Mouse (Mus musculus) forebrain, embryonic 16.5 days (tissue): ENCODE measurements around the gene Cfap20. TPM values are rescaled to one million over a fixed set of nuclear protein-coding genes. Genes with fewer than 3 reads are reported as not detected.

Source experiments
- ATAC-seq: fragments of 200-750 bp; cut with Nextera tagmentation; 2 replicates; pipeline ENCODE4 v1.8.0; 2017; ENCODE audit warnings: mild to moderate bottlenecking, moderate library complexity
- H3K27ac ChIP-seq: fragments of 300-500 bp; sonication (generic); 2 replicates; pipeline ENCODE4 v1.5.1; 2014; ENCODE audit warnings: low read length, control low read depth
- H3K27me3 ChIP-seq: fragments of 300-500 bp; sonication (generic); replicated peaks from 2 replicates; pipeline ENCODE4 v1.6.1; 2014; ENCODE audit warnings: low read length; ENCODE audit not compliant: control insufficient read depth, insufficient read depth
- H3K36me3 ChIP-seq: fragments of 300-500 bp; sonication (generic); 2 replicates; pipeline ENCODE4 v1.6.1; 2014; ENCODE audit not compliant: control insufficient read depth, insufficient read depth
- H3K4me1 ChIP-seq: fragments of 300-500 bp; sonication (generic); replicated peaks from 2 replicates; pipeline ENCODE4 v1.6.1; 2014; ENCODE audit warnings: low read length; ENCODE audit not compliant: control insufficient read depth, insufficient read depth
- H3K4me2 ChIP-seq: fragments of 300-500 bp; sonication (generic); 2 replicates; pipeline ENCODE4 v1.6.1; 2014; ENCODE audit warnings: mild to moderate bottlenecking, low read length, control low read depth
- H3K4me3 ChIP-seq: fragments of 300-500 bp; sonication (generic); replicated peaks from 2 replicates; pipeline ENCODE4 v1.5.1; 2014; ENCODE audit warnings: mild to moderate bottlenecking, low read length, control low read depth
- H3K9ac ChIP-seq: fragments of 300-500 bp; sonication (generic); replicated peaks from 2 replicates; pipeline ENCODE4 v1.6.1; 2014; ENCODE audit warnings: low read depth, low read length, control low read depth
- H3K9me3 ChIP-seq: fragments of 300-500 bp; sonication (generic); 2 replicates; pipeline ENCODE4 v1.6.1; 2016; ENCODE audit warnings: low read length; ENCODE audit not compliant: control insufficient read depth
- WGBS: fragments of 180-500 bp; shearing (Covaris S2); extraction: QIAGEN DNeasy Blood & Tissue Kit; methylation state at CpG from one replicate; pipeline ENCODE4 v1.1.7; 2014; 5-methylcytosine and 5-hydroxymethylcytosine counted together
- polyA plus RNA-seq: library from polyadenylated mRNA; unstranded; fragments of >200 nt; fragmentation: Nextera tagmentation; extraction: Ambion mirVana; gene quantifications from 2 replicates; pipeline ENCODE4 v1.2.1, GENCODE M21; 2015

The Cfap20 gene
- polyA plus RNA-seq, 1 experiment from 2014 or later: 141 TPM

DNA sequence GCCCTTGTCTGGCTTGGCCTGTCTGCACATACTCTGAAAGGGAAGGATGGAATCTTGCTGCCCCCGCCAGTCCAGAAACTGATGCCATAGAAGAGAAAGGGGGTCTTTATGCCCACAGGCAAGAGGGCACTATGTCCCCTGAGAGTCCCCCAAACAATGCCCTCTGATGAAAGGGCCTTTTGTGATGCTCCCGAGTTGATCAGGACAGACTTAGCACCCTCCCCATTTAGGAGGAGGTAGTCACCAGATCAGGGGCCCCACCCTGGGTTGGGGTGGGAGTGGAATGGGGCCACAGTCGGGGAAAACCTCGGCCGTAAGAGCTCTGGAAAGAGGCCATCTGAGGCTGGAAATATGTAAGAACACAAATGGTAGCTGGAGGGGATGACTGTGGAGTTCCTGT is 37.5 kb downstream of the Cfap20 start:
- Histone ChIP-seq H3K27me3 (no peaks in the 10 kb centered on the region), H3K4me2 (no peak overlapping the region), H3K9ac (no peak overlapping the region), H3K36me3 (no peaks in the 10 kb centered on the region), H3K4me1 (no peaks in the 10 kb centered on the region; the same call in 1 of the 2 replicates), H3K4me3 (no peak overlapping the region), H3K9me3 (no peaks in the 10 kb centered on the region), H3K27ac (no peak overlapping the region)
- 30% methylated on average over 5 of the region's 5 CpGs for WGBS
- ATAC-seq: no peak

DNA sequence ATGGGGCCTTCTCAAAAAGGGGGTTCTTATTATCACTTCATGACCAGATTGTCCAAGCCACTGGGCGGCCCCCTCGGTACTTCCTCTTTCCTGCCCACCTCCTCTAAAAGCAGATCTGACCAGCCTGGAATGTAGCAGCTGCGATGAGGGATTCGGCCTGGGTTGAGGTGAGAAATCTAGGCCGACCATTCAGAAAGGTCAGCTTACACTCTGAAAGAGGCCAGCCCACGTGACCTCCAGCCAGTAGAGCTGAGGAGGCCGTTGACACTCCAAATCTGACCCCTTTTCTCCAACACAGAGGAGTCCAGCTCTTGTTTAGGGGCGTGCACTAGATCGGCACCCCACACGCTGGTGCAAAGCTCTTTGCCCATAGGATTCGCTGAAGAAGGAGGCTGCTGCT is 37.9 kb downstream of the Cfap20 start:
- Histone ChIP-seq H3K9ac (no peak overlapping the region), H3K9me3 (no peaks in the 10 kb centered on the region), H3K27ac (no peak overlapping the region), H3K4me3 (no peak overlapping the region), H3K36me3 (no peaks in the 10 kb centered on the region), H3K4me2 (no peak overlapping the region), H3K27me3 (no peaks in the 10 kb centered on the region), H3K4me1 (no peaks in the 10 kb centered on the region; the same call in 1 of the 2 replicates)
- WGBS: 76% methylated on average over 11 of the region's 11 CpGs
- no peak for ATAC-seq

DNA sequence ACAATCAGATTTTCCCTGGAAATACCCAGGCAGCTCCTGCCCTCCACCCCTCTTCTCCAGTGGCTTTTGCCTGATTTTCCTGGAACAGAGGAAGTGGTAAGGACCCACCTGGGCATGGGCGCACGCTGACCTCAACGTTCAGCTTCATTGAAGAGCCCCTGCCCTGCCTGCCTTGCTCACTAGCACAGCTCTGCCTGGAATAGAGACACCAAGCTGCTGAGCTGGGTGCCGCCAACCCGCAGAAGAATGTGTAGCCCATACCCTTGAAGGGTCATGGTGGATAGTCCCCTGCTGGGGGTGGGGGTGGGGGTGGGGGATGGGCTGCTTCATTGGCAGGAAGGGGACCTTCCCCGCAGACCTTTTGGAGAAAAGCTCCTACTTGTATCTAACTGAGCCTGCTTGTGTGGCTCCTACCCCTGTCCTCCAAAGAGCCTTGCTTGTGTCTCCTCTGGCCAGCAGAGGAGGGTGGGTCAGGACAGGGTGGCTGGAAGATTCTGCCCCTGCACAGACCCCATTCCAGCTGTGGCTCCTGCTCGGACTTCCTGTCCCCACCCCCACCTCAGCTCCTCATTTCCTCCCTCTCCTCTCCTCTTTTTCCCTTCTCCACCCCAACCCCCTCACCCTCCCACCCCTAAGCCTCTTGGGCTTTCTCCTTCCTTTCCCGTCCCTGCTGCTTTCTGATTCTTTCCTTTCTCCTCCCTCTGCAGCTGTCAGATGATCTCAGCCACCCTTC is 39.3 kb downstream of the Cfap20 start:
- Histone ChIP-seq H3K27ac (no peak overlapping the region), H3K36me3 (no peaks in the 10 kb centered on the region), H3K4me1 (no peaks in the 10 kb centered on the region; the same call in 1 of the 2 replicates), H3K27me3 (no peaks in the 10 kb centered on the region), H3K9me3 (no peaks in the 10 kb centered on the region), H3K4me3 (no peak overlapping the region), H3K9ac (no peak overlapping the region), H3K4me2 (no peak overlapping the region)
- ATAC-seq: no peak
- whole genome bisulfite sequencing: 54% methylated on average over 8 of the region's 8 CpGs

DNA sequence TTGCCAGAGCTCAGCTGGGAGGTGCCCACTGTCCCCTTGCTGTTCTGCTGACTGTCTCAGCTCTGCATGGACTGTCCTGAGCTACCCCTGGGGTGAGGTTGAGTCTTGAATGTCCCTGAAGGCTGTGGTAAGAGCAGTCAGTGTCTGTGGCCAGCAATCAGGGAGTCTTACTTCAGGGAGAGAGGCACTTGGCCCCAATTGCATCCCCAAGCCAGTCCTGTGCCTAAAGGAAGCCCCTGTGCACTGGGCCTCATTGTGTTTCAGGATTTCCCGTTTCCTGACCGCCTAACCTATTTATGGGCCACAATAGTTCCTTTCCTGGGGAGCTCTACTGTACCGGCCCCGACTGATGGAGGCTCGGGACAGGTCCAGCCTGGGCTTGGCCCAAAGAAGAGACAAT is 42.1 kb downstream of the Cfap20 start:
- no peak for ATAC-seq
- H3K9ac ChIP-seq: no peak overlapping the region
- H3K9me3 ChIP-seq: no peaks in the 10 kb centered on the region
- no peaks in the 10 kb centered on the region for H3K36me3 ChIP-seq
- no peak overlapping the region for H3K27ac ChIP-seq
- no peak overlapping the region for H3K4me2 ChIP-seq
- H3K27me3 ChIP-seq: no peaks in the 10 kb centered on the region
- H3K4me1 ChIP-seq: no peaks in the 10 kb centered on the region; the same call in 1 of the 2 replicates
- 78% methylated on average over 5 of the region's 5 CpGs for WGBS
- no peak overlapping the region for H3K4me3 ChIP-seq

DNA sequence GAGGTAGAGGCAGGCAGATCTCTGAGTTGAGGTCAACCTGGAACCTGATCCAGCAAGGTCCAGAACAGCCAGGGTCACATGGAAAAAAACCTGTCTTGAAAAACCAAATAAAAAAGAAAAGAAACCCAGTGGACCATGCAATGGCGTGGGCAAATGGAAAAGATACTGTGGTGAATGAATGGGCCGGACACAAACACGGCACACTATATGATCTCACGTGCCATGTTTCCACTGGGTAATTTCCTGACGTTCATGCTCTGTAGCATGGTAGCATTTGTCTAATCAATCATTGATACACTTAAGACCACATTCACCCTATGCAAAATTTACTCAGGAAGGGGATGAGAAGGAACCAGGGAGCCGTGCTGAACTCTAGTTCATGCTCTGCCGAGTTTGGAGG is 43.6 kb downstream of the Cfap20 start:
- Histone ChIP-seq H3K9ac (no peak overlapping the region), H3K36me3 (no peaks in the 10 kb centered on the region), H3K4me2 (no peak overlapping the region), H3K4me1 (no peaks in the 10 kb centered on the region), H3K27me3 (no peaks in the 10 kb centered on the region), H3K27ac (no peak overlapping the region), H3K4me3 (no peak overlapping the region), H3K9me3 (no peaks in the 10 kb centered on the region)
- no peak for ATAC-seq
- 81% methylated on average over 7 of the region's 7 CpGs for WGBS

DNA sequence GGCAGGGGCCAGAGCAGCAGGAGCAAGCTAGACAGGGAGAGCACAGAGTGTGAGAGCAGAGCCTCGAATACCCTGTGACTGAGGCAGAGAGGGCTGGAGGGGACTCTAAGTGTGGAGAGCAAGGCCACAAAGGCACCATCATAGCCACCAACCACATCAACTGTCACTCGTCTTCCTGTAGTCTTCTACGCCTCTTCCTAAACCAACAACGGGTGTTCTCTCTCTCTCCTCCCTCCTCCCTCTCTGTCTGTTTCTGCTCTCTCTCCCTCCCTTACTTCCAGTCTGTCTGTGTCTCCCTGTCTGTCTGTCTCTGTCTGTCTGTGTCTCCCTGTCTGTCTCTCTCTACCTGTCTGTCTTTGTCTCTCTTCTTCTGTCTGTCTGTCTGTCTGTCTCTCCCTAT is 44.4 kb downstream of the Cfap20 start:
- H3K9ac ChIP-seq: no peak overlapping the region
- H3K36me3 ChIP-seq: no peaks in the 10 kb centered on the region
- H3K27me3 ChIP-seq: no peaks in the 10 kb centered on the region
- 75% methylated on average over 4 of the region's 4 CpGs for WGBS
- no peak overlapping the region for H3K4me2 ChIP-seq
- no peaks in the 10 kb centered on the region for H3K9me3 ChIP-seq
- ATAC-seq: no peak
- H3K4me1 ChIP-seq: no peaks in the 10 kb centered on the region
- no peak overlapping the region for H3K27ac ChIP-seq
- H3K4me3 ChIP-seq: no peak overlapping the region

DNA sequence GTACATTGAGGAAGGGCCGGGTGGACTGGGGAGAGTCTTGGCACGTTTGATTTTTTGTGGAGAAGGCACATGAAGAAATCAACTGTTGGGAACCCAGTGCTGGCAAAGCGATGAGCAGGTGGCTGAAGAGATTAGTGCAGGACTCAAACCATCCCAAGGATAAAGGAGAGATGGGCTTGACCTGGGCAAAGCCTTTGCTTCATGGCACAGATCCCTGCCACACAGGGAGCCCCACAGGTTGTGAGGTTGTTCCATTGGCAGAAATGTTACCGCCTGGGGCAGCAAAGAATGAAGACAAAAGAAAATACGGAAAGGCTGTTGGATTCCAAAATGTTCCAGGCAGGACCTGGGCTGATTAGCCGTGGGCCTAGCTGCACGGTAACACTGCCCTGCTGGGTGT is 46.7 kb downstream of the Cfap20 start:
- Histone ChIP-seq H3K9me3 (peaks cover 3% of the 10 kb centered on the region; the same call in 1 of the 2 replicates), H3K4me2 (no peak overlapping the region), H3K27ac (no peak overlapping the region), H3K9ac (no peak overlapping the region), H3K36me3 (no peaks in the 10 kb centered on the region), H3K4me3 (no peak overlapping the region), H3K27me3 (no peaks in the 10 kb centered on the region), H3K4me1 (no peaks in the 10 kb centered on the region)
- no peak for ATAC-seq
- 64% methylated on average over 7 of the region's 7 CpGs for WGBS

DNA sequence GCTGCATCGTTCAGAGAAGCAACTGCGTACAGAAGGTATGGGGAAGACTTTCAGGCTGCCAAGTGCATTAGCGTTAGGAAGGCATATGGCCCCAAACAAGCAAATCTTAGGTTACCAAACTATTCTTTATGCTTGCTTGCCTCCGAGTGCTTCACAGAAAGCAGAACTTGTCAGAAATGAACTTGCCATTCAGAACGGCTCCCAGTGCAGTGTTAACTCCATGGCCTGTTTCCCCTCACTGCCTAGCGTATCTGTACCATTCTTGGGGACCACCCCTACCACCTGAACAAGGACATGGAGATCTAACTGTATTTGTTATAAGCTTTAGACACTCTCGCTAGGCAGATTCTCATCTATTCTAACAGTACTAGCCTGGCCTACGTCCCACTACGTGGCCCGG is 47.4 kb downstream of the Cfap20 start:
- no peak overlapping the region for H3K4me2 ChIP-seq
- H3K4me1 ChIP-seq: no peaks in the 10 kb centered on the region
- no peak for ATAC-seq
- no peak overlapping the region for H3K27ac ChIP-seq
- no peaks in the 10 kb centered on the region for H3K27me3 ChIP-seq
- no peak overlapping the region for H3K4me3 ChIP-seq
- H3K9ac ChIP-seq: no peak overlapping the region
- WGBS: 90% methylated on average over 10 of the region's 10 CpGs
- no peaks in the 10 kb centered on the region for H3K36me3 ChIP-seq
- peaks cover 3% of the 10 kb centered on the region; the same call in 1 of the 2 replicates for H3K9me3 ChIP-seq

DNA sequence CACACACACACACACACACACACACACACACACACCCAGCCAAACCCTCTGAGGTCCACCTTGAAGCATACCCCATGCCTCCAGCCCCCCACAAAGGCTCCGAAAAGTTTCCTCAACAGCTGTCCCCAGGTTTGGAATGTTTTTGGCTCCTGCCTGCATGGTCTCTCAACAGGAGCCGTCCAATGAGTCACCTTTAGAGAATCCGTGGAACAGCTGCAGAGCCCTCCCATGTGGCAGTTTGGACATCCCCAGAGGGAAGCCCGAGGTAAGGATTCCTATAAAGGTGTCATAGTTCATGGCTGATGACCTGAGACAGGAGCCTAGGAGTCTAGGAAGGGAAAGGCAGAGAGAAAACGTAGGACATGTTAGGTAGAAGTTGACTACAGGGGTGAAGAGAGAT is 48.6 kb downstream of the Cfap20 start:
- Histone ChIP-seq H3K4me1 (no peaks in the 10 kb centered on the region), H3K4me3 (no peak overlapping the region), H3K27ac (no peak overlapping the region), H3K36me3 (no peaks in the 10 kb centered on the region), H3K4me2 (no peak overlapping the region), H3K9me3 (peaks cover 3% of the 10 kb centered on the region; the same call in 1 of the 2 replicates), H3K27me3 (no peaks in the 10 kb centered on the region), H3K9ac (no peak overlapping the region)
- ATAC-seq: no peak
- WGBS: 85% methylated on average over 5 of the region's 5 CpGs

DNA sequence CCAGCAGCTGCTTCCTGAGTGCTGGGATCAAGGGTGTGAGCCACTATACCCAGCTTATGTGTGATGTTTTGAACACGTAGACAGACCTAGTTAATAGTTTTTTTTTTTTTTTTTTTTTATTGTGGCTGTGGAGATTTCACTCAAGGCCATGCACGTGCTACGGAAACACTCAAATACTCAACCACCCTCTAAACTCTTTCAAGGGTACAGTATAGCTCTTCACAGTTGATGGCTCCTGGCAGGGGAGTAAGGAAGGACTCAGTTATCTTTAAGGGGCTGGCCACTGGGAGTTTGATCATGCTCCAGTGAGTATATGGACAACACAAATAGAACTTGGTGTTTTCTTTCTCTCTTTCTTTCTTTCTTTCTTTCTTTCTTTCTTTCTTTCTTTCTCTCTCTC is 50.2 kb downstream of the Cfap20 start:
- H3K27me3 ChIP-seq: no peaks in the 10 kb centered on the region
- H3K4me1 ChIP-seq: no peaks in the 10 kb centered on the region
- WGBS: 90% methylated on average over 3 of the region's 3 CpGs
- no peak overlapping the region for H3K4me3 ChIP-seq
- H3K27ac ChIP-seq: no peak overlapping the region
- no peak overlapping the region for H3K9ac ChIP-seq
- ATAC-seq: no peak
- H3K4me2 ChIP-seq: no peak overlapping the region
- H3K9me3 ChIP-seq: peaks cover 3% of the 10 kb centered on the region; the same call in 1 of the 2 replicates
- H3K36me3 ChIP-seq: no peaks in the 10 kb centered on the region
